Mouse (Mus musculus) liver, postnatal 0 days (tissue): ENCODE data around the gene Mrpl48. TPM values are rescaled to one million over a fixed set of nuclear protein-coding genes. Genes with fewer than 3 reads are reported as not detected.
A peak's percentile ranks its signal among the peaks of the same experiment; 100 is the strongest.

Experiments used
- ATAC-seq: fragments of 200-750 bp; cut with Nextera tagmentation; 2 replicates; pipeline ENCODE4 v1.8.0; 2017; ENCODE audit warnings: mild to moderate bottlenecking, moderate library complexity
- DNase-seq: peaks from one replicate; pipeline ENCODE4 v3.0.0-alpha.2; 2016
- H3K27ac ChIP-seq: fragments of 300-500 bp; sonication (generic); 2 replicates; pipeline ENCODE4 v1.5.1; 2014; ENCODE audit warnings: antibody characterized with exemption, moderate library complexity, mild to moderate bottlenecking, low read depth
- H3K27me3 ChIP-seq: fragments of 300-500 bp; sonication (generic); 2 replicates; pipeline ENCODE4 v1.6.1; 2014; ENCODE audit warnings: low read length, control low read depth, mixed read lengths; ENCODE audit not compliant: insufficient read depth
- H3K36me3 ChIP-seq: fragments of 300-500 bp; sonication (generic); replicated peaks from 2 replicates; pipeline ENCODE4 v1.6.1; 2014; ENCODE audit warnings: mild to moderate bottlenecking, control low read depth, low read length, moderate library complexity, mixed read lengths; ENCODE audit not compliant: insufficient read depth
- H3K4me1 ChIP-seq: fragments of 300-500 bp; sonication (generic); 2 replicates; pipeline ENCODE4 v1.6.1; 2014; ENCODE audit warnings: antibody characterized with exemption, mild to moderate bottlenecking, control low read depth; ENCODE audit not compliant: insufficient read depth
- H3K4me2 ChIP-seq: fragments of 300-500 bp; sonication (generic); 2 replicates; pipeline ENCODE4 v1.6.1; 2014; ENCODE audit warnings: low read depth, mild to moderate bottlenecking, low read length, moderate library complexity, mixed read lengths
- H3K4me3 ChIP-seq: fragments of 300-500 bp; sonication (generic); 2 replicates; pipeline ENCODE4 v1.5.1; 2014; ENCODE audit warnings: low read depth, low read length
- H3K9ac ChIP-seq: fragments of 300-500 bp; sonication (generic); replicated peaks from 2 replicates; pipeline ENCODE4 v1.6.1; 2014; ENCODE audit warnings: mild to moderate bottlenecking, moderate library complexity
- H3K9me3 ChIP-seq: fragments of 300-500 bp; sonication (generic); 2 replicates; pipeline ENCODE4 v1.6.1; 2016; ENCODE audit warnings: mild to moderate bottlenecking, control low read depth, low read length, mixed read lengths
- CTCF ChIP-seq: sonication (generic); IDR thresholded peaks from 2 replicates; pipeline ENCODE4 v1.5.1; 2016; ENCODE audit warnings: antibody characterized with exemption, low read depth
- EP300 ChIP-seq: IDR thresholded peaks from 2 replicates; pipeline ENCODE4 v1.6.1; 2016; ENCODE audit warnings: antibody characterized with exemption, low read depth, mild to moderate bottlenecking
- WGBS: fragments of 180-500 bp; shearing (Covaris S2); extraction: QIAGEN DNeasy Blood & Tissue Kit; methylation state at CpG from one replicate; pipeline ENCODE4 v1.1.7; 2014; ENCODE audit not compliant: insufficient replicate concordance; 5-methylcytosine and 5-hydroxymethylcytosine counted together
- polyA plus RNA-seq: library from polyadenylated mRNA; unstranded; fragments of >200 nt; fragmentation: Nextera tagmentation; extraction: Ambion mirVana; gene quantifications from 2 replicates; pipeline ENCODE4 v1.2.1, GENCODE M21; 2015

Gene Mrpl48
- polyA plus RNA-seq, 1 experiment from 2014 or later, result 54.5 TPM

GRCm38 (mm10) chr7:100514573-100514972 is 93.5 kb downstream of the Mrpl48 start, which contains the start of gene Dnajb13:
Dnajb13 (minus strand) TSS chr7:100514960.
- DNase-seq, result no peak
- Histone ChIP-seq H3K27me3 (no peaks in the 10 kb centered on the region), H3K4me1 (no peaks in the 10 kb centered on the region), H3K9me3 (no peaks in the 10 kb centered on the region), H3K4me2 (no peak within 1 kb of the TSS), H3K9ac (no peak within 1 kb of the TSS), H3K27ac (no peak within 1 kb of the TSS), H3K4me3 (no peak within 1 kb of the TSS), H3K36me3 (no peaks in the 10 kb centered on the region)
- TF ChIP-seq CTCF, result no peak
- no peak for TF ChIP-seq EP300
- 60% methylated on average over 11 of the region's 11 CpGs for WGBS
- no peak for ATAC-seq

DNA sequence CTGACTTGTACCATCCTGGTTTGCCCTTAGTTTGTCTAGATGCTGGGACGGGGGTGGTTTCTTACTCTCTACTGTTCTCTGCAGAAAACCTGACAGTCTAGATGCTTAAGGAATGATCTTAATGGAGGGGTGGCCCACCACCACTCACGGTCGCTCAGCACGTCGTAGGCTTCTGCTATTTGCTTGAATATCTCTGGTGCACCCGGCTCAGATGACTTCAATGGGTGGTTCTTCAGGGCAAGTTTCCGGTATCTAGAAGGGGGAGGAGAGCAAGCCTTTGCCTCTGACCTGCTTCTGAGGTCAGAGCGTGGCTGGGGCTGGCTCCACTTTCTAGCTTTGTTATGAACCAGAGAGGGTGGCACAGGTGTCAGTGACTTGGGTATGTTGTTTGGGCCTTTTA is 96.5 kb downstream of the Mrpl48 start:
- TF ChIP-seq EP300 (no peak), CTCF (no peak)
- WGBS, result 56% methylated on average over 8 of the region's 8 CpGs
- no peak overlapping the region for H3K27ac ChIP-seq
- DNase-seq, result no peak
- no peaks in the 10 kb centered on the region for H3K9me3 ChIP-seq
- H3K4me2 ChIP-seq, result no peak overlapping the region
- ATAC-seq, result no peak
- H3K9ac ChIP-seq, result no peak overlapping the region
- H3K4me1 ChIP-seq, result no peaks in the 10 kb centered on the region
- no peak overlapping the region for H3K4me3 ChIP-seq
- H3K36me3 ChIP-seq, result no peaks in the 10 kb centered on the region
- H3K27me3 ChIP-seq, result no peaks in the 10 kb centered on the region

GRCm38 (mm10) chr7:100508670-100509069 is 99.4 kb downstream of the Mrpl48 start:
- Histone ChIP-seq H3K27me3 (no peaks in the 10 kb centered on the region), H3K9ac (no peak overlapping the region), H3K4me1 (peaks cover 8% of the 10 kb centered on the region), H3K4me2 (no peak overlapping the region), H3K36me3 (no peaks in the 10 kb centered on the region), H3K4me3 (no peak overlapping the region), H3K9me3 (no peaks in the 10 kb centered on the region), H3K27ac (no peak overlapping the region)
- ATAC-seq (no peak), DNase-seq (no peak)
- TF ChIP-seq EP300 (no peak), CTCF (no peak)
- 27% methylated on average over 3 of the region's 3 CpGs for WGBS

- Histone ChIP-seq H3K4me2 (no peak overlapping the region), H3K36me3 (no peaks in the 10 kb centered on the region), H3K4me3 (no peak overlapping the region), H3K9me3 (no peaks in the 10 kb centered on the region), H3K4me1 (peaks cover 22% of the 10 kb centered on the region), H3K27ac (no peak overlapping the region), H3K9ac (no peak overlapping the region), H3K27me3 (no peaks in the 10 kb centered on the region)
- DNase-seq, result no peak
- no peak for ATAC-seq
- 61% methylated on average over 4 of the region's 4 CpGs for WGBS
- no peak for TF ChIP-seq EP300
- 0 out of 2 replicates have a peak, but pooled peaks have one; percentile 13 for TF ChIP-seq CTCF
Observed at GRCm38 (mm10) chr7:100506494-100506893, 101.6 kb downstream of the Mrpl48 start.

DNA sequence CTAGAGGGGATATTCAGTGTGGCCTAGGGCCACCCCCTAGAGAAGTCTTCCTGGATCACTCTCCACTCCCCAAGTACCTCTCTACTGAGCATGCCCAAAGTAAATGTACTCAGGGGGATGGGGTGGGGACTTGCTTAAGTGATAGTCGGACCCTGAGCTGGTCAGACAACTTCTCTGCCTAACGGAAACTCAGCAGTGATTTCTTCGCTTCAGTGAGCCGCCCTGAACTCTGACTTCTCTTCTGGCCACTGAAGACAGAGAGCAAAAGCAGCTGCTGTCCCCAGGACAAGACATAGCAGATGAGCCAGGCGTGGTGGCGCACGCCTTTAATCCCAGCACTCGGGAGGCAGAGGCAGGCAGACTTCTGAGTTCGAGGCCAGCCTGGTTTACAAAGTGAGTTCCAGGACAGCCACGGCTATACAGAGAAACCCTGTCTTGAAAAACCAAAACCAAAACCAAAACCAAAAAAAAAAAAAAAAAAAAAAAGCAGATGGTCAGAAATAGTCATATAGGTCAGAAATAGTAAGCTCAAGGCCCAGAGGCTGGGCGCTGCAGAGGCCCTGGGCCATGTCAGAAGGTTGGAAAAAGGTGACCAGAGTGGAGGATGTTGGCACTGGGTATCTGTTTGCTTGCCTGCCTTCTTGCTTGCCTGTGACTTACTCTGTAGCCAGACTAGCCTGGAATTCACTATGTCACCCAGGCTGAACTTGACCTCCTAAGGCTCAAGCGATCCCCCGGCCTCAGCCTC is 103.2 kb downstream of the Mrpl48 start:
- peaks cover 8% of the 10 kb centered on the region for H3K36me3 ChIP-seq
- no peak overlapping the region for H3K4me3 ChIP-seq
- H3K9ac ChIP-seq, result no peak overlapping the region
- H3K4me2 ChIP-seq, result no peak overlapping the region
- H3K27ac ChIP-seq, result no peak overlapping the region
- peak; percentile 27 for DNase-seq
- TF ChIP-seq CTCF (no peak), EP300 (no peak)
- no peak for ATAC-seq
- no peaks in the 10 kb centered on the region for H3K9me3 ChIP-seq
- WGBS, result 75% methylated on average over 13 of the region's 13 CpGs
- H3K4me1 ChIP-seq, result peaks cover 27% of the 10 kb centered on the region
- no peaks in the 10 kb centered on the region for H3K27me3 ChIP-seq

DNA sequence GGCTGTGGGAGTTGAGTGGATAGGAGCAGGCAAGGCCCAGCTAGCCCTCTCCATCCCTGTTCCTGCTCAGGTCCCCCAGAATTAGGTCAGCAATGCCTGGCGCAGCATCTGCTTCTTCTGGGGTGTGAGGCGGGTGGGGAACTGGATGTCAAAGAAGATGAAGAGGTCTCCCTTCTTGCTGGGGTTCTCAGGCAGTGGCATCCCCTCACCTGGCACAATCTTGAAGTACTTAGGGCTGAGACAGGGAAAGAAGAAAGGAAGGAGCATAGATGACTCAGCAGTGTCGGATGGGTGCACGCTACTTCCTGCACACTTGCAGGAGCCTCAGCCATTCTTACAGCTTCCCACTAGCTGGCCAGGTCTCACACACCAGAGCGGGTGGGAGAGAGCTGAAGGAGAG is 105.0 kb downstream of the Mrpl48 start:
- DNase-seq (peak; percentile 45), ATAC-seq (peak; percentile 24; the same call in 1 of the 2 replicates)
- peak overlapping the region; percentile 2; the same call in 1 of the 2 replicates for H3K4me2 ChIP-seq
- H3K9me3 ChIP-seq, result no peaks in the 10 kb centered on the region
- 44% methylated on average over 5 of the region's 5 CpGs for WGBS
- H3K9ac ChIP-seq, result no peak overlapping the region
- no peak overlapping the region for H3K4me3 ChIP-seq
- TF ChIP-seq EP300, result no peak
- no peak for TF ChIP-seq CTCF
- H3K27ac ChIP-seq, result peak overlapping the region; percentile 58
- H3K4me1 ChIP-seq, result peaks cover 27% of the 10 kb centered on the region
- H3K27me3 ChIP-seq, result no peaks in the 10 kb centered on the region
- H3K36me3 ChIP-seq, result peaks cover 26% of the 10 kb centered on the region
